Mouse (Mus musculus) ES-E14 (cell line): ENCODE data around the gene Rbfox3. TPM values are rescaled to one million over a fixed set of nuclear protein-coding genes. Genes with fewer than 3 reads are reported as not detected.

Experiments used
- DNase-seq: peaks from one replicate; pipeline ENCODE4 v3.0.0-alpha.2; 2013; ENCODE audit warnings: low read depth, low spot score
- H3K27ac ChIP-seq: 2 replicates; pipeline ENCODE4 v1.5.1; 2012; ENCODE audit warnings: low read depth, mild to moderate bottlenecking, low read length, moderate library complexity, mixed read lengths; ENCODE audit not compliant: poor library complexity, insufficient read depth, severe bottlenecking
- H3K36me3 ChIP-seq: 2 replicates; pipeline ENCODE4 v1.6.1; 2012; ENCODE audit warnings: mild to moderate bottlenecking, low read length, moderate library complexity, mixed read lengths; ENCODE audit not compliant: control insufficient read depth, poor library complexity, insufficient read depth, severe bottlenecking
- H3K4me1 ChIP-seq, 2 experiments: fragments of 150-350 bp in 1 of 2; sonication (generic) in 1 of 2; 2 replicates each; pipeline ENCODE4 v1.6.1; 2012; ENCODE audit warnings: low read length in 2 of 2, mild to moderate bottlenecking in 1 of 2, mixed read lengths in 1 of 2; ENCODE audit not compliant: control insufficient read depth in 2 of 2, insufficient read depth in 2 of 2, poor library complexity in 1 of 2
- H3K4me3 ChIP-seq, 2 experiments: fragments of 150-350 bp in 1 of 2; sonication (generic) in 1 of 2; 2 replicates each; pipeline ENCODE4 v1.5.1; 2012; ENCODE audit warnings: low read length in 2 of 2, low read depth in 1 of 2, mild to moderate bottlenecking in 1 of 2, mixed read lengths in 1 of 2; ENCODE audit not compliant: insufficient read depth in 1 of 2, poor library complexity in 1 of 2, severe bottlenecking in 1 of 2
- H3K9ac ChIP-seq: 2 replicates; pipeline ENCODE4 v1.6.1; 2012; ENCODE audit warnings: low read depth, mild to moderate bottlenecking, low read length, mixed read lengths; ENCODE audit not compliant: poor library complexity, insufficient read depth, severe bottlenecking
- H3K9me3 ChIP-seq: fragments of 150-350 bp; sonication (generic); 2 replicates; pipeline ENCODE4 v1.6.1; 2012; ENCODE audit warnings: low read depth, mild to moderate bottlenecking, low read length; ENCODE audit not compliant: control insufficient read depth, insufficient read depth
- CHD2 ChIP-seq: IDR thresholded peaks from 2 replicates; pipeline ENCODE4 v1.6.1; 2014; ENCODE audit warnings: mild to moderate bottlenecking, low read depth, low read length, inconsistent platforms
- HCFC1 ChIP-seq: IDR thresholded peaks from 2 replicates; pipeline ENCODE4 v1.6.1; 2012; ENCODE audit warnings: low read length, inconsistent platforms, borderline replicate concordance; ENCODE audit not compliant: insufficient read depth
- MAFK ChIP-seq: IDR thresholded peaks from 2 replicates; pipeline ENCODE4 v1.6.1; 2014; ENCODE audit warnings: mild to moderate bottlenecking, low read depth, low read length, inconsistent platforms; ENCODE audit not compliant: insufficient read depth
- ZC3H11A ChIP-seq: IDR thresholded peaks from 2 replicates; pipeline ENCODE4 v1.6.1; 2012; ENCODE audit warnings: low read depth, mild to moderate bottlenecking, inconsistent platforms, low read length, borderline replicate concordance
- ZNF384 ChIP-seq: IDR thresholded peaks from 2 replicates; pipeline ENCODE4 v1.6.1; 2012; ENCODE audit warnings: low read depth, low read length, inconsistent platforms
- in situ Hi-C, 2 experiments: fragments of 600-800 bp; cut with MboI; formaldehyde crosslinking; loops; one replicate each; pipeline ENCODE4 v1.15.1; 2025; ENCODE audit warnings: low sequenced_read_pairs in 2 of 2, inconsistent platforms in 1 of 2; ENCODE audit not compliant: unreplicated experiment in 2 of 2
- total RNA-seq: library from RNA; depleted of rRNA; stranded (reverse); fragments of 300-350 nt; gene quantifications from 2 replicates; pipeline ENCODE4 v1.2.3, GENCODE M21; 2012

Gene Rbfox3
- total RNA-seq, 1 experiment = 0.45 TPM

- TF ChIP-seq ZNF384 = no peak
- no peak for TF ChIP-seq ZC3H11A
- no peak for TF ChIP-seq CHD2
- DNase-seq = no peak
- Histone ChIP-seq H3K27ac (no peak overlapping the region), H3K4me1 (peaks cover 0 to 5% of the 10 kb centered on the region in 2 experiments; a peak in 1 of 4 replicates), H3K9me3 (no peaks in the 10 kb centered on the region), H3K4me3 (no peak overlapping the region), H3K36me3 (no peaks in the 10 kb centered on the region), H3K9ac (no peak overlapping the region)
- in situ Hi-C loops = no loop called here
These were observed 641 bp downstream of the Rbfox3 start for GRCm38 (mm10) chr11:118910756-118911155.

GRCm38 (mm10) chr11:118909814-118910201 is 1.6 kb downstream of the Rbfox3 start:
- H3K4me1 ChIP-seq = peaks cover 0 to 5% of the 10 kb centered on the region in 2 experiments; a peak in 1 of 4 replicates
- in situ Hi-C loops = no loop called here
- peak overlapping the region; percentile 53 to 60; a peak in 3 of 4 replicates for H3K4me3 ChIP-seq
- H3K36me3 ChIP-seq = no peaks in the 10 kb centered on the region
- TF ChIP-seq ZC3H11A = no peak
- H3K9me3 ChIP-seq = no peaks in the 10 kb centered on the region
- no peak for DNase-seq
- H3K27ac ChIP-seq = no peak overlapping the region
- 0 out of 2 replicates have a peak overlapping the region, but pooled peaks have one; percentile 27 for H3K9ac ChIP-seq

- DNase-seq = no peak
- peaks cover 0 to 5% of the 10 kb centered on the region in 2 experiments; a peak in 1 of 4 replicates for H3K4me1 ChIP-seq
- in situ Hi-C loops = no loop called here
- no peak for TF ChIP-seq MAFK
- TF ChIP-seq ZNF384 = no peak
- no peak for TF ChIP-seq CHD2
- TF ChIP-seq ZC3H11A = no peak
- no peak for TF ChIP-seq HCFC1
- no peaks in the 10 kb centered on the region for H3K9me3 ChIP-seq
- peak overlapping the region; percentile 53 to 60; a peak in 3 of 4 replicates for H3K4me3 ChIP-seq
- H3K9ac ChIP-seq = peak overlapping the region; percentile 27
- H3K36me3 ChIP-seq = no peaks in the 10 kb centered on the region
- no peak overlapping the region for H3K27ac ChIP-seq
These were observed 2.2 kb downstream of the Rbfox3 start for GRCm38 (mm10) chr11:118908981-118909813.

- Histone ChIP-seq H3K9ac (no peak overlapping the region), H3K9me3 (no peaks in the 10 kb centered on the region), H3K36me3 (no peaks in the 10 kb centered on the region), H3K4me1 (peaks cover 0 to 5% of the 10 kb centered on the region in 2 experiments; a peak in 1 of 4 replicates), H3K27ac (no peak overlapping the region), H3K4me3 (peak overlapping the region; percentile 53 to 60; a peak in 3 of 4 replicates)
- no peak for TF ChIP-seq HCFC1
- TF ChIP-seq ZNF384 = no peak
- no peak for TF ChIP-seq ZC3H11A
- TF ChIP-seq MAFK = no peak
- TF ChIP-seq CHD2 = no peak
- no peak for DNase-seq
- in situ Hi-C loops = no loop called here
These were observed 2.9 kb downstream of the Rbfox3 start for GRCm38 (mm10) chr11:118908431-118908980.
